Mouse (Mus musculus) lung, postnatal 0 days (tissue): Measurements from ENCODE around the gene Gm9508.

Experiments
- CTCF ChIP-seq: IDR thresholded peaks from 2 replicates; pipeline ENCODE4 v1.5.1; 2016; ENCODE audit warnings: antibody characterized with exemption, mild to moderate bottlenecking
- EP300 ChIP-seq: IDR thresholded peaks from 2 replicates; pipeline ENCODE4 v1.6.1; 2016; ENCODE audit warnings: antibody characterized with exemption, mild to moderate bottlenecking, control low read depth

- TF ChIP-seq CTCF, result no peak
- no peak for TF ChIP-seq EP300
These were observed 29.6 kb downstream of the Gm9508 start for GRCm38 (mm10) chr10:77667402-77667801.
